Mouse (Mus musculus) thymus, postnatal 4 days (tissue): Measurements from ENCODE around the gene Epyc.
"Not testable (repeated sequence)": the region's sequence is repeated elsewhere in the genome, so short reads cannot be mapped to it uniquely, and the experiment has no call there.

ENCODE experiments used
- DNase-seq: peaks from one replicate; pipeline ENCODE4 v3.0.0; 2021

Epyc gene

GRCm38 (mm10) chr10:97715289-97715906 lies 71.5 kb downstream of the Epyc start:
- DNase-seq = no peak

GRCm38 (mm10) chr10:97717233-97717632 lies 73.4 kb downstream of the Epyc start:
- no peak for DNase-seq

GRCm38 (mm10) chr10:97718021-97718420 lies 74.2 kb downstream of the Epyc start:
- no peak for DNase-seq

GRCm38 (mm10) chr10:97720625-97721024 lies 76.8 kb downstream of the Epyc start:
- DNase-seq = no peak

- no peak for DNase-seq
These were observed 78.8 kb downstream of the Epyc start for GRCm38 (mm10) chr10:97722709-97723108.

GRCm38 (mm10) chr10:97725929-97726328 lies 82.1 kb downstream of the Epyc start:
- DNase-seq = no peak

- not testable (repeated sequence) for DNase-seq
These were observed 82.8 kb downstream of the Epyc start, which contains the start of gene C030005K15Rik for GRCm38 (mm10) chr10:97726655-97727054. C030005K15Rik (minus strand) TSS chr10:97726755.
